Mouse (Mus musculus): ENCODE data around the gene Tarbp1. TPM values are rescaled to one million over a fixed set of nuclear protein-coding genes. Genes with fewer than 3 reads are reported as not detected.

The Tarbp1 gene
- polyA plus RNA-seq, 1 experiment from 2014 or later: 1.6 TPM

DNA sequence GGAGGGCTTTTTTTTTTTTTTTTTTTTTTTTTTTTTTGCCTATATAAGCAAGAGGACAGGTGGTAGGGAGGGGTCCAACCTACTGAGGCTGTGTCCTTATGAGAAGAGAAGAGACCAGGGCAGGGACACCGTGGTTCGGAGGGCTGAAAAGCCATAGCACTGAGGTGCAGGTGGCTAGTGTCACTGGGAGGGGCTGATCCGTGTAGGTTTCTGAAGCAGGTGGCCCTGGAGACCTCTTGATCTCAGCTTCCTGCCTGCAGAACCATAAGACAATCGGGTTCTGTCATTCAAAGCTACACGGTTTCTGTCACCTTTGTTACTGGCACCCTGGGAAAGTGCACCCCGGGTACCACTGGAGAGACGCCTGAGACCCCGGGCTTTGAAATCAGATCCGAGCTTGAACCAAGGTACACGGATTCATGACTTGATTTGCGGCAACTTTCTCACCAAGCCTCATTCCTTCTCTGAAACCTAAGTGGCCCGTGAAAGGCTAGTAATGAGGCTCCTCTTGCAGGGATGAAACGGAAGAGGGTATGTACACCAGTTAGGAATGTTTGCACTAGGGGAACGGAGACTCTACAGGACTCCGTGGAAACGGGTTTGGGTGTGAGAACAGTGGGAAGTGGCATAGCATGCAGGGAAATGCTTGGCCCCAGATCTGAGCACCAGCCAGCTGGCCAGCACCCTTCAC lies 29.8 kb upstream of the Tarbp1 start:
- Histone ChIP-seq H3K27me3 (ENCODE audit: insufficient read depth, poor library complexity, severe bottlenecking) (peaks cover 13% of the 10 kb centered on the region), H3K9me3 (no peaks in the 10 kb centered on the region), H3K4me1 (replicated peaks) (peaks cover 7% of the 10 kb centered on the region; the same call in 1 of the 2 replicates), H3K36me3 (no peaks in the 10 kb centered on the region), H3K27ac (no peak overlapping the region; the same call in 1 of the 2 replicates), H3K4me3 (no peak overlapping the region)
- WGBS: 79% methylated on average over 16 of the region's 16 CpGs
- no peak for DNase-seq (ENCODE audit: low spot score)

DNA sequence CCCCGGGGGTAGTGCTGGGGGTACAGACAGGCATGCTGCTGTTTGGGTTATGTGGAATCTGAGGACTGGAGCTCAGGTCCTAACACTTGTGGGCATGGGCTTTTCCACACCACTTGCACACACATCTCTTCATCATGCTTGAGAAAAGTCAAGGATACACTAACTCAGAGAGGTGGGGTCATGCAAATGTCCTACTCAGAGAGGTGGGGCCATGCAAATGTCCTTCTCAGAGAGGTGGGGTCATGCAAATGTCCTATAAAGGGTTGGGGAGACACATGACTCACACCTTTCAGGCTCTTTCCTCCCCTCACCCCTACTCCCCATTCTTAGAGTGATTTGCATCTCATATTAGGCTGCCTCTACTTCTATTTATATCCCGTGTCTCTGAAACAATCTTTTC lies 27.9 kb upstream of the Tarbp1 start:
- DNase-seq (ENCODE audit: low spot score): no peak
- H3K9me3 ChIP-seq: no peaks in the 10 kb centered on the region
- H3K27ac ChIP-seq: no peak overlapping the region
- H3K4me1 ChIP-seq (replicated peaks): peaks cover 21% of the 10 kb centered on the region
- H3K36me3 ChIP-seq: no peaks in the 10 kb centered on the region
- H3K27me3 ChIP-seq (ENCODE audit: insufficient read depth, poor library complexity, severe bottlenecking): peaks cover 13% of the 10 kb centered on the region
- H3K4me3 ChIP-seq: no peak overlapping the region
- 53% methylated on average over 2 of the region's 2 CpGs for WGBS

DNA sequence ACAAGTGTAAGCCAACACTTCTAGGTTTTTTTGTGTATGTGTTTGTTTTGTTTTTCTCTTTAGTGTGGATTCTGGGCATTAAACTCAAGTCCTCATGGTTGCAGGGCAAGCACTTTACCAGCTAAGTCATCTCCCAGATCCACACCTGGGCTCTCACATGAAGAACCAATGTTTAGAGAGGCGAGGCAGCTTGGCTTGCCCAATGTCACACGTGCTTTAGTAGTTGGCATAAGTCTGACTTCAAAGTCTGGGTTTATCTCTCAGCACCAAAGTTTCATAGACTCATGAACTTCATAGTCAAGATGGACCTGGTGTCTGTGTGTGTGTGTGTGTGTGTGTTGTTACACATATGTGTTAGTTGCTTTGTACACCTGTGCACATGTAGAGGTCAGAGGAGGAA lies 24.5 kb upstream of the Tarbp1 start:
- Histone ChIP-seq H3K27ac (peak overlapping the region; percentile 93; the same call in 1 of the 2 replicates), H3K4me1 (replicated peaks) (peaks cover 26% of the 10 kb centered on the region), H3K27me3 (ENCODE audit: insufficient read depth, poor library complexity, severe bottlenecking) (peaks cover 13% of the 10 kb centered on the region), H3K9me3 (no peaks in the 10 kb centered on the region), H3K36me3 (no peaks in the 10 kb centered on the region), H3K4me3 (no peak overlapping the region)
- 94% methylated on average over 2 of the region's 2 CpGs for WGBS
- no peak for DNase-seq (ENCODE audit: low spot score)

DNA sequence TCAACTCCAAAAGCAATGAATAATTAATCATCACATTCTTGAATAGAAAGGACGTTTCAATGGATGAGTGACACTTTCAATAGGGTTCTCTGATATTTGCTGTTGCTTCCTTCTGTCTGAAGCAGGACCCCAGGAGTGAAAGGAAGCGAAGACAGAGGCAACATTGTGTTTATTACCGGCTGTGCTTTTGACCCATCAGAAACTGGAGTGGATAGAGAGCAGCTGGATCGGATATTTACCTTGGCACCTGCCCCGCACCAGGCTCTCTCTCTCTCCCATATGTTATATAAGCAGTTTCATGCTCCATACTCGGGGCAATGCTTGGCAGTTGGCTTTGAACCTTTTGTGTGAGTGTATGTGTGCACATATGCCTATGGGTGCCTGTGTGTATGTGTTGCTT lies 23.6 kb upstream of the Tarbp1 start:
- Histone ChIP-seq H3K9me3 (no peaks in the 10 kb centered on the region), H3K27me3 (ENCODE audit: insufficient read depth, poor library complexity, severe bottlenecking) (peaks cover 13% of the 10 kb centered on the region), H3K36me3 (no peaks in the 10 kb centered on the region), H3K27ac (peak overlapping the region; percentile 93), H3K4me3 (peak overlapping the region; percentile 52), H3K4me1 (replicated peaks) (peaks cover 26% of the 10 kb centered on the region)
- 35% methylated on average over 6 of the region's 6 CpGs for WGBS
- DNase-seq (ENCODE audit: low spot score): peak; percentile 41

DNA sequence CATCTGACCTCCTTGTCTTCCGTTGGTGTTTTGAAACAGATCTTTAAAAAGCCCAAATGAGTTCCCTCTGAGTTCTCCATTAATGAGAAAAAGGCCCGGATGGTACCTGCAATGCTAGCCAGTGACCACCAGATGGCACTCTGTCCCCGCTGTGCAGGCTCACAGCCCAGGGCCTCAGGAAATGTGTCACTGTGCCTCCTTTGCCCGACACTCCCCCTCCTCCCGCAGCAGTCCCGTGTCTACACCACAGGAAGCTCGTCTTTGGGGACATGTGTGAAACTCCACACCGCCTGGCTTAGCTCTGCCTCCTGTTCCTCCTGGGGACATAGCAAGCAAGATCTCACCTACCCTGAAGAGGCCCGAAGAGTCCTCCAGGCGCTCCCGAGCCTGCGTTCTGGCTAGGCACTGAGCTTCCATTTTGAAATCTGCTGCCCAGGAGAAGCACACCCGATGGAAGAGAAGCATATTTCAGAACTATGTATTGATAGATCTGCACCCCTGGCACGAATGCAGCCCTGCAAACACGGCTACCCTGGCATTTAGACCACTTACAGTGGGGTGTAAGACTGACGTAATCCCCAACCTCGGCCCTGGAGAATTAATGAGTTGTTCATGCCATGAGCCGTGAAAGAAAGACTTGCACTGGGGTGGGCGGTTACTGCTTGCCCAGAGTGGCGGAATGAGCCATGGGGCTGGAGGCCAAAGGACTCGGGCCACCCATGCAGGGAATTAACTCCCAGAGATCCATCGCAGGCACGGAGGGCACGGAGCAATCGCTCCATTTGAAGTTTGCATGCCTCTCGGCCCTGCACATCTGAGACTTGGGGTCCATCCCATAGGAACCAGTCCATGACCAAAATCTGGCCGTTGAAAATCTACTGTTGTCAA lies 22.9 kb upstream of the Tarbp1 start:
- Histone ChIP-seq H3K9me3 (no peaks in the 10 kb centered on the region), H3K36me3 (no peaks in the 10 kb centered on the region), H3K4me1 (replicated peaks) (peaks cover 23% of the 10 kb centered on the region), H3K27ac (peak overlapping the region; percentile 93), H3K27me3 (ENCODE audit: insufficient read depth, poor library complexity, severe bottlenecking) (peaks cover 13% of the 10 kb centered on the region), H3K4me3 (peak overlapping the region; percentile 52)
- peak; percentile 89 for DNase-seq (ENCODE audit: low spot score)
- WGBS: 13% methylated on average over 27 of the region's 27 CpGs

DNA sequence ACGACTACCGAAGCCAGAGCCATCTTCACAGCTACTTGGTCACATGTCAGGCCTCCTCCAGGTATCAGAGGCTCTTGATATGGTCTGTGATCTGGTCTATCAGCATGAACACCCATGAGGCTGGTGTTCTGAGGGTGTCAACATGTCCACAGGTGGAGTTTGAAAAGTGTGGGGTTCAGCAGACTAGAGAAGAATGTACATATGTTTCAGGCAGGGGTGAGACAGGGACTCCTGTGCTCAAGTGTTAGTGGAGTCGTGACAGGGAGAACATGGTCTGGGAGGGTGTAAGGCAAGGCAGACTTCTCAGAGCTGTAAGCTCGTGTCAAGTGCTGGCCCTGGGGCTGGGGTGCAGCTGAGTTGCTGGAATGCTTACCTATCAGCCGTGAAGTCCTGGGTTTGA lies 22.1 kb upstream of the Tarbp1 start:
- Histone ChIP-seq H3K4me1 (replicated peaks) (peaks cover 19% of the 10 kb centered on the region), H3K9me3 (no peaks in the 10 kb centered on the region), H3K4me3 (no peak overlapping the region), H3K27me3 (ENCODE audit: insufficient read depth, poor library complexity, severe bottlenecking) (peaks cover 13% of the 10 kb centered on the region), H3K36me3 (no peaks in the 10 kb centered on the region), H3K27ac (peak overlapping the region; percentile 93)
- 82% methylated on average over 5 of the region's 5 CpGs for WGBS
- no peak for DNase-seq (ENCODE audit: low spot score)

DNA sequence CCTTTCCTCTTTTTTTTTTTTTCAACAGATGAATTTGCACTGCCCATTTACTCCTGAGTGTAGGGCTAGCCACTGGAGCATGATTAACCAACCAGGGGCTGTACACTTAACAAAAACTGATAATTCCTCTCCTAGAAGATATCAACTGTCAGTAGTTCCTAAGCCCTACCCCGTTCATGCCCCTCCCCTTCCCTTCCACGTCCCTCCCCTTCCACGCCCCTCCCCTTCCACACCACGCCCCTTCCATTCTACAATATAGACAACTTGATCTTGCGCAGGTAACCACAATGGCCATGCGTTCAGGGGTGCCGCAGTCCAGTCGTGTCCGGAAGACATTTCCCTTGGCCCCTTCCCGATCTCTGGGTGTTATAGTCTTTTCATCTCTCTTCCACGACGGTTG lies 20.6 kb upstream of the Tarbp1 start:
- 87% methylated on average over 12 of the region's 12 CpGs for WGBS
- Histone ChIP-seq H3K4me3 (no peak overlapping the region), H3K27me3 (ENCODE audit: insufficient read depth, poor library complexity, severe bottlenecking) (peaks cover 5% of the 10 kb centered on the region; the same call in 1 of the 2 replicates), H3K4me1 (replicated peaks) (peaks cover 19% of the 10 kb centered on the region), H3K9me3 (no peaks in the 10 kb centered on the region), H3K27ac (no peak overlapping the region), H3K36me3 (no peaks in the 10 kb centered on the region)
- no peak for DNase-seq (ENCODE audit: low spot score)

DNA sequence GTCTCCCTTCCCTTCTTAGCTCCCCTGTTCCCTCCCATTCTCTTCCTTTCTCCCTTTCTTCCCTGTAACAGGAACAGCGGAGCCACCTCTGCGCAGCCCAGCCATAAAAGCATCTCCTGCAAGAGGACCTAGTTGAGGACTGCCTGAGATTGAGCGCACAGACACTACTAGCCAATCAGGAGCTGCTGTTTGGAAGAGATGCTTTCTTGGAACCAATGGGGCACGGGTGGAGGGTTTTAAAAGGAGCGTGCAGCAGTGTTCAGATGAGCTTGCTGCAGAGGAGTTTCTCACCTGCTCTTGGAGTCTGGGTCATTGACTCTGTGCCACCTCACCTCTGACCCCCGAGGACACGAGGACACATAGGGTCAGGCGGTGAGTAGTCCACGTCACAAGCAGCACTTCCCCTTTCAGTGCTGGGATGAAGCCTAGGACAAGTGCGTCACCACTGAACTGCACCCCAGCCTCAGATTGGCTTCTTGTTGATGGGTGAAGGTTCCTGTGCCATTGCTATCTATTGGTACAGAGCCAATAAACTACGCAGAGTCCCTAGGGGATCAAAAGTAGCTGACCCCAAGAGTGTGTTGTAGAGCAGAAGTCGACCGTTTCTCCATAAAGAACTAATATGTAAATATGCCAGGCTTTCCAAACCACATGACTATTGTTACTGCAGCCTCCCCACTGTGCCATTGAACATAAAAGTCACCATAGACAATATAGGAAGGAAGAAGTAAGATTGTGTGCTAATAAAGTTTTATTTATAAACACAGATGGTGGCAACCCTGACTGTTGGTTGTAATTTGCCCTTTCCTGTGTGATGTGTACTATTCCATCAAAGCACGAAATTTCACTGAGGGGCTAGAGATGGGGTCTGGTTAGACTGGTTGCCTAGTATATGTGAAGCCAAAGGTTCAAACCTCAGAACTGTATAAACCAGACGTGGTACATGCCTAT lies 19.6 kb upstream of the Tarbp1 start:
- Histone ChIP-seq H3K4me1 (replicated peaks) (peaks cover 19% of the 10 kb centered on the region), H3K9me3 (no peaks in the 10 kb centered on the region), H3K36me3 (no peaks in the 10 kb centered on the region), H3K4me3 (no peak overlapping the region), H3K27me3 (ENCODE audit: insufficient read depth, poor library complexity, severe bottlenecking) (no peaks in the 10 kb centered on the region), H3K27ac (no peak overlapping the region; the same call in 1 of the 2 replicates)
- no peak for DNase-seq (ENCODE audit: low spot score)
- 79% methylated on average over 15 of the region's 15 CpGs for WGBS

DNA sequence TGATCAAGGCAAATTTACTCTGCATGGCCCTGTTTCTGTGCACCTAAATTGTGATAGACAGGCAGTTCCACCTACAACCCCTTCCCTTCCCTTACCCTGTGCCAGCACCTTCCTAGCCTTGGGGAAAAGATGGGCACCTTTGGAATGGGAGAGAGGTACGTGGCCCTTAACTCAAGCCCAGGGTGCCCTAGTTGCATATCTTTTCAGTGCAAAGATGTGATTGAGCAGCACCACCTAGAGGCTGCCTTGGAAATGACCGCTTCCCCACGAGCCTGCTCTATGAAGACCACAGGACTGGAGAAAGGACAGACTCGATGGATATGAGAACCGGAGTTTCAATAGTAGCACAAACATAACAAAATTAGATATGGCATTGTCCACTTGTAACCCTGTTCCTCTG lies 8.1 kb upstream of the Tarbp1 start:
- DNase-seq (ENCODE audit: low spot score): peak; percentile 74
- H3K4me3 ChIP-seq: no peak overlapping the region
- 14% methylated on average over 5 of the region's 5 CpGs for WGBS
- H3K27me3 ChIP-seq (ENCODE audit: insufficient read depth, poor library complexity, severe bottlenecking): no peaks in the 10 kb centered on the region
- H3K27ac ChIP-seq: no peak overlapping the region
- no peaks in the 10 kb centered on the region for H3K36me3 ChIP-seq
- H3K4me1 ChIP-seq (replicated peaks): no peaks in the 10 kb centered on the region
- H3K9me3 ChIP-seq: no peaks in the 10 kb centered on the region

DNA sequence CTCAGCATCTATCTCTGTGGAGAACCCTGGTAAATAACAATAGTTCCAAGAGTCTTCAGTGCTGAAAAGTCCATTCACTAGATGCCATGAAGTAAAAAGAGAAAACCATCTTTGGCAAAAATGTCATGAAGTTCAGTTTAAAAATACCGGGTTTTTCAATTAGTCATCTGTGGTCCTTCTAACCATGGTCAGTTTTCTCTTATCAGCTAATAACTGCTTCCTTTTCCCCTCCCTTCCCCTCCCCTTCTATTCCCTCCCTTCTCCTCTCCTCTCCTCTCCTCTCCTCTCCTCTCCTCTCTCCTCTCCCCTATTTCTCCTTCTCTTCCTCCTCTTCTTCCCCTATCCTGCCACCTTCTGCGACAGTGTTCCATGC lies 7.5 kb upstream of the Tarbp1 start:
- no peaks in the 10 kb centered on the region for H3K4me1 ChIP-seq (replicated peaks)
- no peak for DNase-seq (ENCODE audit: low spot score)
- no peak overlapping the region for H3K27ac ChIP-seq
- WGBS: 65% methylated on average over 2 of the region's 2 CpGs
- H3K27me3 ChIP-seq (ENCODE audit: insufficient read depth, poor library complexity, severe bottlenecking): peaks cover 3% of the 10 kb centered on the region; the same call in 1 of the 2 replicates
- H3K36me3 ChIP-seq: no peaks in the 10 kb centered on the region
- no peaks in the 10 kb centered on the region for H3K9me3 ChIP-seq
- no peak overlapping the region for H3K4me3 ChIP-seq

DNA sequence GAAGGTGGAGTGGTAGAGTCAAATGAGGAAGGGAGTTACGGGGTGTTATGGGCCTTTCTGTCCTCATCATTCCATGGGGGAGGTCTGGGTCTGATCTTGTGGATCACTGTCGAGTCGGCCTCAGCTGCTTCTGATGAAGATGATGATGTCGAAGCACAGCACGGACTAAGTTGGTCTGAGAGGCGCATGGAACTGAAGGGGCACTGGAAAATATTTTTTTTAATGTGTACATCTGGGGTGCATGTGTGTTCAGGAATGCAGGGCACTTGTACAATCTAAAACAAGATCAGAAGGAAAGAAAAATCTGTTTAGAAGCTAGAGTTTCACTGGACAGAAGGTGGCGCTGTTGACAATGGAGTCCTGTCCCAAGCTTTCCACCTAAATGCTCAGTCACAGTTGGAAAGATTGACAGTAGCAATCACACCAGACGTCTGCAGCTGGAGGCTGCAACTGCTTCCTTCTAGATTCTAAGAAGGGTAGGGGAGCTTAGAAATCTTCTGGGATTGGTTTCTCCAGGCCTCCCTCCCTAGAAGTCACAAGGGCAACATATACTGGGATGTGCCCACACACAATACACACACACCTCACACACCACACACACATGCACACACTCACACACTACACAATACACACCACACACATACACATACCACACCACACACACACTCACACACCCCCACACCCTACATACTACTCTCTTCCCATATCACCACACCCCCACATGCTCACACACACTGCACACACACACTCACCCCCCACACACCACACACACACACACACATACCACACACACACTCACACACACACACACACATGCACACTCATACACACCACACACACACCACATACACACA lies 6.9 kb upstream of the Tarbp1 start:
- DNase-seq (ENCODE audit: low spot score): peak; percentile 61
- peaks cover 9% of the 10 kb centered on the region for H3K27me3 ChIP-seq (ENCODE audit: insufficient read depth, poor library complexity, severe bottlenecking)
- no peaks in the 10 kb centered on the region for H3K36me3 ChIP-seq
- peak overlapping the region; percentile 2; the same call in 1 of the 2 replicates for H3K27ac ChIP-seq
- H3K4me3 ChIP-seq: no peak overlapping the region
- H3K4me1 ChIP-seq (replicated peaks): no peaks in the 10 kb centered on the region
- WGBS: 40% methylated on average over 8 of the region's 8 CpGs
- no peaks in the 10 kb centered on the region for H3K9me3 ChIP-seq

DNA sequence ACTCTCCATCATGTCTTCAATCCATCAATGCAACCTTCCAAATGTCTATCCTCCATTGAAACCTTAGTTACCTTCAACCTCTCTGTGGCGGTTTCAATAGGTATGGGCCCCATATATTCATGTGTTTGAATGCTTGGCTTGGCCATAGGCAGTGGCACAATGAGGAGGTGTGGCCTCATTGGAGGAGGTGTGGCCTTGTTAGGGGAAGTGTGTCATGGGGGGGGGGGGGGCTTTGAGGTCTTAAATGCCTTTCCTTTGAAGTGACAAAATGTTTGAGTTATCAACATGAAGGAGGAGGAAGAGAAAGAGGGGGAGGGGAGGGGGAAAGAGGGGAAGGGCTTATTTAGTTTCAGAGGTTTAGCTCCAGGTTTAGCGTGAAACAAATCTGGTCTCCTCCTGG lies 5.5 kb upstream of the Tarbp1 start:
- Histone ChIP-seq H3K36me3 (no peaks in the 10 kb centered on the region), H3K9me3 (no peaks in the 10 kb centered on the region), H3K27ac (no peak overlapping the region), H3K4me3 (no peak overlapping the region), H3K4me1 (replicated peaks) (peaks cover 7% of the 10 kb centered on the region; the same call in 1 of the 2 replicates), H3K27me3 (ENCODE audit: insufficient read depth, poor library complexity, severe bottlenecking) (peaks cover 22% of the 10 kb centered on the region)
- WGBS: 80% methylated on average over 2 of the region's 2 CpGs
- no peak for DNase-seq (ENCODE audit: low spot score)
